ENCODE assay signal across 8 mouse cellular contexts in genomic region chr11:120186821-120187235, GRCm38 (mm10). TPM values are rescaled to one million over a fixed set of nuclear protein-coding genes. Genes with fewer than 3 reads are reported as not detected.
DNase-seq lines count a peak whose midpoint lies in the region; ATAC-seq and TF ChIP-seq lines count a peak whose summit lies in the region.

No protein-coding gene starts in this region.

- H3K4me2 ChIP-seq in embryonic facial prominence, embryonic 12.5 days (replicated peaks) = peak overlapping the region; percentile 96
- H3K4me2 ChIP-seq in hindbrain, embryonic 14.5 days (replicated peaks) = peak overlapping the region; percentile 98
- H3K4me2 ChIP-seq in liver, embryonic 11.5 days = peak overlapping the region; percentile 82
- H3K4me2 ChIP-seq in neural tube, embryonic 14.5 days (ENCODE audit: low read depth, low read length) = peak overlapping the region; percentile 99

- H3K4me1 ChIP-seq in liver, adult 2 months (ENCODE audit: control insufficient read depth, insufficient read depth, low read length) = peaks cover 16% of the 10 kb centered on the region
- H3K4me1 ChIP-seq in embryonic facial prominence, embryonic 12.5 days = peaks cover 63% of the 10 kb centered on the region
- H3K4me1 ChIP-seq in hindbrain, embryonic 14.5 days (replicated peaks; ENCODE audit: control insufficient read depth, insufficient read depth, low read length) = peaks cover 54% of the 10 kb centered on the region
- H3K4me1 ChIP-seq in liver, embryonic 11.5 days (replicated peaks; ENCODE audit: control insufficient read depth, insufficient read depth, low read length) = peaks cover 44% of the 10 kb centered on the region
- peaks cover 48% of the 10 kb centered on the region for H3K4me1 ChIP-seq in neural tube, embryonic 14.5 days (ENCODE audit: control insufficient read depth, insufficient read depth, low read length)

- no peaks in the 10 kb centered on the region for H3K9me3 ChIP-seq in embryonic facial prominence, embryonic 12.5 days
- H3K9me3 ChIP-seq in hindbrain, embryonic 14.5 days (ENCODE audit: control insufficient read depth, low read length) = no peaks in the 10 kb centered on the region
- H3K9me3 ChIP-seq in liver, embryonic 11.5 days (ENCODE audit: control insufficient read depth, low read length) = no peaks in the 10 kb centered on the region
- H3K9me3 ChIP-seq in neural tube, embryonic 14.5 days (ENCODE audit: control insufficient read depth, low read length) = no peaks in the 10 kb centered on the region

- H3K79me2 ChIP-seq in liver, adult 2 months (ENCODE audit: control insufficient read depth, insufficient read depth, low read length) = peaks cover 19% of the 10 kb centered on the region; the same call in 1 of the 2 replicates

- TF ChIP-seq POLR2A in liver, adult 2 months (IDR thresholded peaks at IDR 0.05; ENCODE audit: extremely low read depth, insufficient read depth, low read length) = no peak

- H3K9ac ChIP-seq in liver, adult 2 months (ENCODE audit: low read depth, low read length) = peak overlapping the region; percentile 95
- peak overlapping the region; percentile 96 for H3K9ac ChIP-seq in embryonic facial prominence, embryonic 12.5 days
- H3K9ac ChIP-seq in hindbrain, embryonic 14.5 days = peak overlapping the region; percentile 98
- H3K9ac ChIP-seq in liver, embryonic 11.5 days (ENCODE audit: low read depth, low read length) = peak overlapping the region; percentile 75
- peak overlapping the region; percentile 99 for H3K9ac ChIP-seq in neural tube, embryonic 14.5 days (replicated peaks; ENCODE audit: low read depth, low read length)

- DNase-seq in liver, adult 2 months (ENCODE audit: extremely low read depth, low read depth, low spot score) = peak; percentile 47
- DNase-seq in liver = no peak
- DNase-seq in hindbrain, embryonic 14.5 days (ENCODE audit: low spot score) = peak; percentile 57
- DNase-seq in liver, embryonic 11.5 days (ENCODE audit: low spot score) = peak; percentile 67
- no peak for DNase-seq in urinary bladder, postnatal 14 days (ENCODE audit: low spot score)
- no peak for DNase-seq in urinary bladder, adult 18-20 months (ENCODE audit: low spot score in 2 of 2)

- H3K4me3 ChIP-seq in liver, adult 2 months (ENCODE audit: insufficient read depth, low read depth, low read length) = peak overlapping the region; percentile 91
- peak overlapping the region; percentile 67 for H3K4me3 ChIP-seq in embryonic facial prominence, embryonic 12.5 days
- H3K4me3 ChIP-seq in hindbrain, embryonic 14.5 days (replicated peaks; ENCODE audit: low read length) = peak overlapping the region; percentile 69
- peak overlapping the region; percentile 72 for H3K4me3 ChIP-seq in liver, embryonic 11.5 days (ENCODE audit: low read depth, low read length)
- peak overlapping the region; percentile 92 for H3K4me3 ChIP-seq in neural tube, embryonic 14.5 days (ENCODE audit: low read depth, low read length)

- no peak for ATAC-seq in embryonic facial prominence, embryonic 12.5 days (ENCODE audit: insufficient number of reproducible peaks, insufficient read depth, low FRiP score, low TSS enrichment)
- ATAC-seq in hindbrain, embryonic 14.5 days (ENCODE audit: low FRiP score) = no peak
- no peak for ATAC-seq in liver, embryonic 11.5 days (replicated peaks; ENCODE audit: low FRiP score)
- ATAC-seq in neural tube, embryonic 14.5 days (ENCODE audit: low read depth) = no peak

- no peaks in the 10 kb centered on the region for H3K36me3 ChIP-seq in liver, adult 2 months (ENCODE audit: control insufficient read depth, insufficient read depth, low read length)
- no peaks in the 10 kb centered on the region for H3K36me3 ChIP-seq in embryonic facial prominence, embryonic 12.5 days
- H3K36me3 ChIP-seq in hindbrain, embryonic 14.5 days (replicated peaks; ENCODE audit: control insufficient read depth, insufficient read depth) = no peaks in the 10 kb centered on the region
- H3K36me3 ChIP-seq in liver, embryonic 11.5 days (ENCODE audit: control insufficient read depth, insufficient read depth, low read length) = no peaks in the 10 kb centered on the region
- H3K36me3 ChIP-seq in neural tube, embryonic 14.5 days (ENCODE audit: control insufficient read depth, insufficient read depth, low read length) = no peaks in the 10 kb centered on the region

- peak overlapping the region; percentile 94 for H3K27ac ChIP-seq in liver, adult 2 months (replicated peaks; ENCODE audit: insufficient read depth, low read depth, low read length)
- H3K27ac ChIP-seq in embryonic facial prominence, embryonic 12.5 days = peak overlapping the region; percentile 91
- peak overlapping the region; percentile 97 for H3K27ac ChIP-seq in hindbrain, embryonic 14.5 days
- H3K27ac ChIP-seq in liver, embryonic 11.5 days (ENCODE audit: low read depth, low read length) = peak overlapping the region; percentile 70
- H3K27ac ChIP-seq in neural tube, embryonic 14.5 days (ENCODE audit: low read depth, low read length) = peak overlapping the region; percentile 98

- WGBS in liver, adult 2 months = 7% methylated on average over 20 of the region's 20 CpGs
- WGBS in embryonic facial prominence, embryonic 12.5 days = under 1% methylated on average over 20 of the region's 20 CpGs
- under 1% methylated on average over 20 of the region's 20 CpGs for WGBS in hindbrain, embryonic 14.5 days
- WGBS in liver, embryonic 11.5 days = 6% methylated on average over 20 of the region's 20 CpGs
- WGBS in neural tube, embryonic 14.5 days = under 1% methylated on average over 20 of the region's 20 CpGs

- TF ChIP-seq CTCF in liver, adult 2 months (IDR thresholded peaks at IDR 0.05; ENCODE audit: low read depth, low read length) = no peak

- H3K27me3 ChIP-seq in liver, adult 2 months (ENCODE audit: control insufficient read depth, insufficient read depth, low read length) = no peaks in the 10 kb centered on the region
- no peaks in the 10 kb centered on the region for H3K27me3 ChIP-seq in embryonic facial prominence, embryonic 12.5 days
- no peaks in the 10 kb centered on the region for H3K27me3 ChIP-seq in hindbrain, embryonic 14.5 days (ENCODE audit: control insufficient read depth, insufficient read depth, low read length)
- H3K27me3 ChIP-seq in liver, embryonic 11.5 days (replicated peaks; ENCODE audit: control insufficient read depth, insufficient read depth, low read length) = peaks cover 65% of the 10 kb centered on the region
- no peaks in the 10 kb centered on the region for H3K27me3 ChIP-seq in neural tube, embryonic 14.5 days (ENCODE audit: control insufficient read depth, insufficient read depth, low read length)

RNA-seq across cellular contexts. Expression of gene Slc38a10, which starts 35.7 kb away (rescaled TPM):
- 41.1 and 47.8 TPM in 2 replicates for total RNA-seq in liver, adult 2 months (2014; rRNA removed)
- polyA plus RNA-seq in liver, adult 2 months (2012; rRNA removed) = 75.1 and 90.2 TPM in 2 replicates
- 95.0 and 99.5 TPM in 2 replicates for polyA plus RNA-seq in embryonic facial prominence, embryonic 12.5 days (2016; fragmentation: Nextera tagmentation; extraction: Ambion mirVana)
- polyA plus RNA-seq in hindbrain, embryonic 14.5 days (2014; fragmentation: Nextera tagmentation; extraction: Ambion mirVana) = 92.9 and 93.8 TPM in 2 replicates
- 59.4 and 64.5 TPM in 2 replicates for polyA plus RNA-seq in liver, embryonic 11.5 days (2014; fragmentation: Nextera tagmentation; extraction: Ambion mirVana)
- 78.8 and 90.6 TPM in 2 replicates for polyA plus RNA-seq in neural tube, embryonic 14.5 days (2014; fragmentation: Nextera tagmentation; extraction: Ambion mirVana)

RNA-seq across cellular contexts. Expression of gene Bahcc1, which starts 45.9 kb away (rescaled TPM):
- 1.2 and 1.5 TPM in 2 replicates for total RNA-seq in liver, adult 2 months (2014; rRNA removed)
- polyA plus RNA-seq in liver, adult 2 months (2012; rRNA removed) = 3.4 and 3.5 TPM in 2 replicates
- 16.8 and 18.8 TPM in 2 replicates for polyA plus RNA-seq in embryonic facial prominence, embryonic 12.5 days (2016; fragmentation: Nextera tagmentation; extraction: Ambion mirVana)
- polyA plus RNA-seq in hindbrain, embryonic 14.5 days (2014; fragmentation: Nextera tagmentation; extraction: Ambion mirVana) = 15.9 and 16.3 TPM in 2 replicates
- polyA plus RNA-seq in liver, embryonic 11.5 days (2014; fragmentation: Nextera tagmentation; extraction: Ambion mirVana) = 6.7 and 8.8 TPM in 2 replicates
- polyA plus RNA-seq in neural tube, embryonic 14.5 days (2014; fragmentation: Nextera tagmentation; extraction: Ambion mirVana) = 17.0 and 20.8 TPM in 2 replicates

Comparison
In these comparisons a context has a peak if more than half of its experiments do, and no peak if none do; other contexts are left out.
1. DNase-seq: peak in liver, adult 2 months (single experiment), hindbrain, embryonic 14.5 days (single experiment) and liver, embryonic 11.5 days (single experiment); none in liver (single experiment), urinary bladder, postnatal 14 days (single experiment) and urinary bladder, adult 18-20 months (0 of 2).
2. Peak in every context shown above with its lines, with median percentiles within 50 percentile points of each other: H3K27ac ChIP-seq, H3K4me3 ChIP-seq, H3K9ac ChIP-seq and H3K4me2 ChIP-seq.